Mouse (Mus musculus) hindbrain, embryonic 12.5 days (tissue): ENCODE measurements around the gene Cd3e. TPM values are rescaled to one million over a fixed set of nuclear protein-coding genes. Genes with fewer than 3 reads are reported as not detected.
"Not testable (repeated sequence)": the region's sequence is repeated elsewhere in the genome, so short reads cannot be mapped to it uniquely, and the experiment has no call there.

Experiments
- ATAC-seq: fragments of 200-750 bp; cut with Nextera tagmentation; 2 replicates; pipeline ENCODE4 v1.8.0; 2017; ENCODE audit warnings: moderate TSS enrichment; ENCODE audit not compliant: low FRiP score
- H3K27ac ChIP-seq: fragments of 300-500 bp; sonication (generic); 2 replicates; pipeline ENCODE4 v1.5.1; 2016; ENCODE audit warnings: mild to moderate bottlenecking
- H3K27me3 ChIP-seq: fragments of 300-500 bp; sonication (generic); 2 replicates; pipeline ENCODE4 v1.6.1; 2016; ENCODE audit warnings: mild to moderate bottlenecking
- H3K36me3 ChIP-seq: fragments of 300-500 bp; sonication (generic); 2 replicates; pipeline ENCODE4 v1.6.1; 2016; ENCODE audit warnings: mild to moderate bottlenecking
- H3K4me1 ChIP-seq: fragments of 300-500 bp; sonication (generic); 2 replicates; pipeline ENCODE4 v1.6.1; 2016
- H3K4me2 ChIP-seq: fragments of 300-500 bp; sonication (generic); replicated peaks from 2 replicates; pipeline ENCODE4 v1.6.1; 2016; ENCODE audit warnings: mild to moderate bottlenecking
- H3K4me3 ChIP-seq: fragments of 300-500 bp; sonication (generic); 2 replicates; pipeline ENCODE4 v1.5.1; 2016; ENCODE audit warnings: mild to moderate bottlenecking
- H3K9ac ChIP-seq: fragments of 300-500 bp; sonication (generic); 2 replicates; pipeline ENCODE4 v1.6.1; 2016; ENCODE audit warnings: mild to moderate bottlenecking, moderate library complexity
- H3K9me3 ChIP-seq: fragments of 300-500 bp; sonication (generic); replicated peaks from 2 replicates; pipeline ENCODE4 v1.6.1; 2016; ENCODE audit warnings: mild to moderate bottlenecking
- WGBS: fragments of 180-500 bp; shearing (Covaris S2); methylation state at CpG from one replicate; pipeline ENCODE4 v1.1.7; 2016; 5-methylcytosine and 5-hydroxymethylcytosine counted together
- polyA plus RNA-seq: library from polyadenylated mRNA; unstranded; fragments of >200 nt; fragmentation: Nextera tagmentation; extraction: Ambion mirVana; gene quantifications from 2 replicates; pipeline ENCODE4 v1.2.1, GENCODE M21; 2016

The Cd3e gene
- polyA plus RNA-seq, 1 experiment from 2014 or later: not detected

DNA sequence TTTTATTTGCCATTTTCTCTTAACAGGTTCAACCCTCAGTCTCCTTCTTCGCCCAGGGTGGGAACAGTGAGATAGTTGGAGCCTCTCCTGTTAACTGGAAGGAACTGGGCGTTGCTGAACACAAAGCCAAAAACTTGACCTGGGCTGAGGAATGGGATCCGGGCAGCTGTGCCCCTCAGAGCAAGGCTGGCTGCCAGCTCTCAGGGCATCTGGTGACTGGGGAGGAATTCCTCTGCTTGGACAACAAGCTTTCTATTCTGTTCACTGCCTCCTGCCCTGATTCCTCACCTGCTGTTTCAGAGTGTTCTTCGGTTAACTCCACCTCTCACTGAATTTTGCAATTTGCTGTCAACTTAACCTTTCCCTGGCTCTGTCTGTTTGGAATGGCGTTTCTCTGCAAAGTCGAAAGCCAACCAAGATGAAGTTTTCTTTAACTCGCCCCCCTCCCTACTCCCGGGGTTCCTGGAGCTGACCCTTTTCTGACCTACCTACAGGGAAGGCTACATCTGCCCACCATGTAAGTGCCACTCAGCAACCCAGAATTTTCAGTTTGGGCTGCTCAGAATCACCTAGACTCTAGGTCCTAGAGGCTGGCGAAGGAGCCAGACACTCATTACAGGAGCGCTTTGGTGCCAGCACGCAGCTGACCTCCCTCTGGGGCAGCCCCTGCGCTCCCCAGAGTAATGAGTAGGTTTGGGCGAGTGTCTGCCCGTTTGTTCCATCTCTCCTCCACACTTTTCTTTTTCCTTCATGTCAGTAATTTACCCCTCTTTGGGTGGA is 30.8 kb upstream of the Cd3e start:
- no peak for ATAC-seq
- Histone ChIP-seq H3K9ac (no peak overlapping the region), H3K27me3 (peaks cover 63% of the 10 kb centered on the region), H3K36me3 (no peaks in the 10 kb centered on the region), H3K4me1 (peaks cover 6% of the 10 kb centered on the region; the same call in 1 of the 2 replicates), H3K9me3 (no peaks in the 10 kb centered on the region), H3K4me3 (no peak overlapping the region), H3K27ac (no peak overlapping the region), H3K4me2 (peak overlapping the region; percentile 26; the same call in 1 of the 2 replicates)
- 15% methylated on average over 14 of the region's 14 CpGs for WGBS

DNA sequence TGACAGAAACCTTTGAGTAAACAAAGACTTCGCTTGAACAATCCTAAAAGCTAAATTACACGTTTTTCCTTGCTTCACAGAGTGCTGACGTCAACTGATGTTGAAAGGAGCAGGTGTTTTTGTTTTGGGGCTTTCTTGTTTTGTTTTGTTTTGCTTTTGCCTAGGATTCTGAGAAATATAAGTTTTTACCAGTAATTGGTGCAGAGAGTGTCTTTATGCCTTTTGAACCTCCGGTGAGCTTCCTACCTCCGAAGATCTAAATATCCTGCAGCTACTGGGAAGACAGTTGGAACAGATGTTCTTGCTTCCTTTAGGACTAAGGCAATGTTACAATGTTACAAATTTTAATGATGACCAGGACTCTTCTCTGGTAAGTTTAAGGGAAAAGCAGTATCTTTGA is 30.1 kb upstream of the Cd3e start, which contains the start of gene Mpzl2:
Gene Mpzl2, plus strand, starts transcription at position 301 of the 400 bp plus-strand sequence.
- Histone ChIP-seq H3K27me3 (peaks cover 62% of the 10 kb centered on the region), H3K4me2 (peak within 1 kb of the TSS; percentile 26; the same call in 1 of the 2 replicates), H3K9ac (no peak within 1 kb of the TSS), H3K36me3 (no peaks in the 10 kb centered on the region), H3K9me3 (no peaks in the 10 kb centered on the region), H3K4me3 (no peak within 1 kb of the TSS), H3K27ac (no peak within 1 kb of the TSS), H3K4me1 (peaks cover 6% of the 10 kb centered on the region; the same call in 1 of the 2 replicates)
- 66% methylated on average over 5 of the region's 5 CpGs for WGBS
- no peak for ATAC-seq

DNA sequence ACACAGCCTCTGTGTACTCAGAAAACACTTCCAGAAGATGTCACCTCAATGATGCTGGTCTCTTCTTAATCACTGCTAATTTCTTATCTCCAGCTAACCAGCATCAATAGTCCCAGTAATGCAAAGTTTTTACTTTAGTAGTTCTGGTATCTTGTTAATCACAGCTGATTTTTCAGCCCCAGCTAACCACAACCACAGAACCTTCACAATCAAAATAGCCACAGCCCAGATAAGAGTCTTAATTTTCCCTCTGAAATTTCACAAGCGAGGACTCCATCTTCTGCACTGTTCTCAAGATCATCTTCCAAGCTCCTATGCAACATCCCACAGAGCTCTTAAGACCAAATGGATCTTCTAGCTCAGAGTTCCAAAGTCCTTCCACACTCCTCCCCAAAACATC is 28.4 kb upstream of the Cd3e start:
- H3K36me3 ChIP-seq, H3K27ac ChIP-seq, H3K4me2 ChIP-seq, H3K4me1 ChIP-seq, H3K9ac ChIP-seq, ATAC-seq, H3K4me3 ChIP-seq, H3K9me3 ChIP-seq: not testable (repeated sequence)
- 88% methylated on average over 1 of the region's 1 CpGs for WGBS
- peaks cover 45% of the 10 kb centered on the region for H3K27me3 ChIP-seq

DNA sequence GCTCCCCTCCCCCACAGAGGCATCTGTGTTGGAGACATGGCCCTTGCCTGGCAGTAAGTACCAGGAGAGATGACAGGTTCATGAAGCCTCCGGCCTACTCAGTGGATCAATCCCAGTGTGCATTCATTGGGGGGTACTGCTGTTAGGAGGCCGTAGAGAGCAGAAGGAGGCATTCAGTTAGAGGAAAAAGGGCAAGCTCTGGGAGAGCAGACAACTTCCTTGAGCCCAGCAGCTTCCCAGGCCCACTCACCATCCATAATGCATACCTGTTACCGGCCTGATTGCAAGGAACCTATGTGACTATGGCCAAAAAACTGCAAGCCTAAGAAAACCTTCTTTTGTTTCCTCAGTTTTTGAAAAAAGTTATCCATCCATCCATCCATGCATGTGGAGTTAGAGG is 25.1 kb upstream of the Cd3e start:
- 81% methylated on average over 3 of the region's 3 CpGs for WGBS
- no peak for ATAC-seq
- H3K27me3 ChIP-seq: peaks cover 19% of the 10 kb centered on the region

DNA sequence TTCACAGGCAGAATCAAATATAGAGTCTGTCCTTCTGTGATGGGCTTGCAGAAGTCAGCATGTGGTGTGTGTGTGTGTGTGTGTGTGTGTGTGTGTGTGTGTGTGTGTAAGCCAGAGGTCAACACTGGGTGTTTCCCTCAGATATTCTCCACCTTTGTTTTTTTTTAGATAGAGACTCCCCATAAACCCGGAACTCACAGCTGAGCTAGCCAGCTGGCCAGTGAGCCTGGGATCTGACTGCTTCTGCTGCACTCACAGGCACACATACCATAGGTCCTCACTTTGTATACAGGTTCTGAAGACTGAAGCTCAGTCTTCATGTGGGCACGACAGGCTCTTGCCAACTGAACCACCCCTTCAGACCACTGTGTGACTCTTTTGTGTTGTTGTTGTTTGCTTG is 22.8 kb upstream of the Cd3e start:
- Histone ChIP-seq H3K9me3 (no peaks in the 10 kb centered on the region), H3K27me3 (peaks cover 5% of the 10 kb centered on the region; the same call in 1 of the 2 replicates), H3K4me3 (no peak overlapping the region), H3K4me2 (no peak overlapping the region), H3K36me3 (no peaks in the 10 kb centered on the region), H3K4me1 (no peaks in the 10 kb centered on the region), H3K9ac (no peak overlapping the region), H3K27ac (no peak overlapping the region)
- ATAC-seq: no peak
- WGBS: 73% methylated on average over 2 of the region's 2 CpGs

More for the DNA sequence above, 25.1 kb upstream of the Cd3e start:
- H3K9ac ChIP-seq: no peak overlapping the region
- no peak overlapping the region for H3K4me2 ChIP-seq
- no peak overlapping the region for H3K4me3 ChIP-seq
- H3K9me3 ChIP-seq: no peaks in the 10 kb centered on the region
- no peaks in the 10 kb centered on the region for H3K36me3 ChIP-seq
- H3K4me1 ChIP-seq: no peaks in the 10 kb centered on the region
- no peak overlapping the region for H3K27ac ChIP-seq

DNA sequence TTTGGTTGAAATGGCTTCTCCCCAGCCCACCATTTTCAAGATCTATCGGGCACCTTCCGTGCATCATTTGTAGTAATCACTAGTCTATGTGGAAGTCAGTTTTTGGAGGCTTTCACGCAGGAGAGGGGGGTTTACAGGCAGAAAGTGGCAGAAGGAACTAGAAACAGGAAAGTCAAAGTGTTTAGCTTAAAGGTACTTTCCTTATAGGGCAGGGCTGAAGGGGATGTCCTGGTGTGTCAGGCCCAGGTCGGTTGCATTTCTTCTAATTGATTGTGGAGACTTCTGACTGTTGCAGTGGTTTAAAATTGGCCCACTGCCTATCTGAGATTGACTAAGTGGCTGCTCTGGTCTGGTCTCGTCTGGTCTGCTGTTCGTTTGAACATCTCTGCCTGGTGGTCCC is 20.9 kb upstream of the Cd3e start:
- no peak overlapping the region for H3K9ac ChIP-seq
- H3K4me2 ChIP-seq: no peak overlapping the region
- H3K4me1 ChIP-seq: no peaks in the 10 kb centered on the region
- ATAC-seq: no peak
- H3K27me3 ChIP-seq: peaks cover 5% of the 10 kb centered on the region; the same call in 1 of the 2 replicates
- no peaks in the 10 kb centered on the region for H3K9me3 ChIP-seq
- H3K36me3 ChIP-seq: no peaks in the 10 kb centered on the region
- H3K27ac ChIP-seq: no peak overlapping the region
- no peak overlapping the region for H3K4me3 ChIP-seq
- WGBS: 74% methylated on average over 6 of the region's 6 CpGs

DNA sequence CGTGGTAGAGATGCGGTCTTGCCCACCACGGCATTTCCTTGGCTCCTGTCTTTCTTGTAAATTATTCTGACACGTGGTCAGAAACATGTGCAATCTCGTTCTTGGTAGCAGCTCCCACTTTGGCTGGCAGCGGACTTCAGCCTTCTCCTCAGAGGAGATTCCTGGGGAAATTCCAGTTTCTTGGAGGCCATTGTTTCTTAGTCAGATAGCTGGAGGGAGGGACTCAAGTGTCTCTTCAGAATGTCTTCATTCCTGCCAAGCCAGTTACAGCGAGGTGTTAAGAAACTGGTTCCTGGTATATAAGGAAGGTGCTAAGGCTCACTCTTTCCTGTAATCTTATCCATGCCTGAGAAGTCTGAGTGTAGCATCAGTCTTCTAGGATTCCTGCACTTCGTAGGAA is 17.9 kb upstream of the Cd3e start:
- WGBS: 80% methylated on average over 8 of the region's 8 CpGs
- Histone ChIP-seq H3K4me2 (no peak overlapping the region), H3K4me1 (no peaks in the 10 kb centered on the region), H3K27me3 (peaks cover 5% of the 10 kb centered on the region; the same call in 1 of the 2 replicates), H3K9me3 (no peaks in the 10 kb centered on the region), H3K36me3 (no peaks in the 10 kb centered on the region), H3K9ac (no peak overlapping the region), H3K27ac (no peak overlapping the region), H3K4me3 (no peak overlapping the region)
- no peak for ATAC-seq

DNA sequence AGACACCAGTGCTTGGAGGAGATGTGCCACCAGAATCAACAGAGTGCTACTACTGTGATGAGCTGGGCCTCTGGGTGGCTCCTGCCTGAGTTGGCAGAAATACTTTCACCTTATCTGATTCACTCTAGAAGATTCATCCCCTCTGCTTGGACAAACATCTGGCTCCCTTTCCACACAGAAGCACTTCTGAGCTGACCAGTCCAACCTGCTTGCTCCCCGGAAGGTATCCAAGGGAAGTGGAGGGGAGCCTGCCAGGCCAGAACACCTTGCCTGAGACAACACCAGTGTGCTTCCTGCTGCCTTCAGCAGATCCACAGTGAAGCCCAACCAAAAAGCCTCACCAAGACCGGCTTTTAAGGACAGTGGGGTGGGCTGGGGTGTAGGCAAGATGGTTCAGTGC is 14.8 kb upstream of the Cd3e start:
- Histone ChIP-seq H3K27ac (no peak overlapping the region), H3K9me3 (no peaks in the 10 kb centered on the region), H3K27me3 (no peaks in the 10 kb centered on the region), H3K9ac (no peak overlapping the region), H3K4me3 (no peak overlapping the region), H3K4me1 (no peaks in the 10 kb centered on the region), H3K36me3 (no peaks in the 10 kb centered on the region), H3K4me2 (no peak overlapping the region)
- 79% methylated on average over 2 of the region's 2 CpGs for WGBS
- ATAC-seq: no peak

DNA sequence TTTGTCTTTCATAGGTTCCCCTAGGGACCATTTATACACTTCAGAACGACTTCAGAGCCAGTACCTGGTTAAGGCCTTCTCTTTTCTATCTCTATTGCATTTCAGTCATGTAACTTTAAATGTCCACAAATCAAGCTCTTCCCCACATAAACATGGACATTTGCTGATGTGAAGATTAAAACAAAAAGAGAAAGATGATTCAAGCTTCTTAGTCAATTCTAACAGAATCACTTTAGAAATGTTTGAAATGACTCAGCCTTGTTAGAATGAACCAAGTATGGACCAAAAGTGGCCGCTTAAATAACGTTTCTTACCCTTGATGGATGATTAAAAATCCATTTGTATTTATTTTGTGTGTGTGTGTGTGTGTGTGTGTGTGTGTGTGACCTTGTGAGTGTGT is 14.2 kb upstream of the Cd3e start:
- 59% methylated on average over 3 of the region's 3 CpGs for WGBS
- Histone ChIP-seq H3K27ac (no peak overlapping the region), H3K27me3 (no peaks in the 10 kb centered on the region), H3K9me3 (no peaks in the 10 kb centered on the region), H3K36me3 (no peaks in the 10 kb centered on the region), H3K4me2 (no peak overlapping the region), H3K4me3 (no peak overlapping the region), H3K4me1 (no peaks in the 10 kb centered on the region), H3K9ac (no peak overlapping the region)
- no peak for ATAC-seq

DNA sequence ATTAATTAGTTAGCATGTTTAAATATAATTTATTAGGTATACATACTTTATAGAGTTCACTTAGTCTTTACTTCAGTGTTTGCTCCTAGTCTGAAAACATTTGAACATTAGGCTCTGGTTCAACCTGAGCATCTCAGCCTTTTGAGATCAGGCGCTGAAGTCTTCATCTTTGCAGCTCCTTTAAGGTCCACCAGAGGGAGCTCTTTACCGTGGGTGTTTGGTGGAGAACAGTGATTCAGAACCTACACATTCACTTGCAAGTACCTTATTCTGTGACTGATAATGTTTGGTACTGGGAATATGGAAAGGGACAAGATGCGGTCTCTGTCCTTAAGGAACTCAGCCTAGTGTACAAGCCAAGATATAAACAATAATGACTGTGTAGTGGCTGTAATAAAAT is 13.4 kb upstream of the Cd3e start:
- Histone ChIP-seq H3K4me2 (no peak overlapping the region), H3K9me3 (no peaks in the 10 kb centered on the region), H3K4me3 (no peak overlapping the region), H3K36me3 (no peaks in the 10 kb centered on the region), H3K9ac (no peak overlapping the region), H3K4me1 (no peaks in the 10 kb centered on the region), H3K27ac (no peak overlapping the region), H3K27me3 (no peaks in the 10 kb centered on the region)
- ATAC-seq: no peak
- WGBS: 20% methylated on average over 3 of the region's 3 CpGs

DNA sequence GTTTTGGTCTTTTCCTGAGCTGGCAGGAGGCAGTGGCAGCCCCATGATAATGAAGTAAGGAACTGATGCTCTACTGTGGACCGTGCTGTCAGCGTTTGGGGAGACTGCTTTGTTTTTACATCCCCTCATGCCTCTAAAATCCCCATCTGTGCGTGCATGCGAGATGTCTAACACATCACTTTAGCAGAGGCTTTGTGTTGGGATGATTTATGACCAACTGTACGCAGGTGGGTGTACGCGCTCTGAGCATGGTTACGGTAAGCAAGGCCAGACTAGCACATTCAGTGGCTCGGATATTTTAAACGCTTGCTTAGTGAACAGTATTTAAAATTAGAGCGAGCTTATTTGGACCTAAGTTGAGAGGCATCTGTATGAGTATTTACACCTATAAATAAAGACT is 8.6 kb upstream of the Cd3e start:
- ATAC-seq: no peak
- no peaks in the 10 kb centered on the region for H3K4me1 ChIP-seq
- no peak overlapping the region for H3K4me2 ChIP-seq
- no peaks in the 10 kb centered on the region for H3K9me3 ChIP-seq
- H3K4me3 ChIP-seq: no peak overlapping the region
- H3K27ac ChIP-seq: no peak overlapping the region
- no peak overlapping the region for H3K9ac ChIP-seq
- H3K27me3 ChIP-seq: no peaks in the 10 kb centered on the region; the same call in 1 of the 2 replicates
- no peaks in the 10 kb centered on the region for H3K36me3 ChIP-seq
- WGBS: 85% methylated on average over 11 of the region's 11 CpGs

DNA sequence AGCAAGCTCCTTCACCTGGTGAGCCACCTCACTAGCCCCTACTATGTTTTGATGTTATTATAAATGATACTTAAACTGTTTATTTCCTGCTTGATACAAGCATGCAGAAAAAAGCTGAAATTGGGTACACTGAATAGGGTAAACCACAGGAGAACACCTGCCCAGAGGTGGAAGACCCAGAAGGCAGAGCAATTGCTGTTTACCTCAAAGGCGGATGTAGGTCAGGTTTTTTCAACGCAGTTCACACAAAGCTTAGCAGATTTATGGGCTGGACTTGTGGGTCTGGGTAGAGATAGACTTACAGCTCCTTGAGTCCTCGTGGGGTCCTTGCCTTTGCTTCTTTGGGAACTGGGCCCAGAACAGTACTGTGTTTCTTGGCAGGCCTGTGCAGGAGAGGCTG is 6.4 kb upstream of the Cd3e start:
- no peaks in the 10 kb centered on the region for H3K9me3 ChIP-seq
- WGBS: 64% methylated on average over 3 of the region's 3 CpGs
- no peak for ATAC-seq

DNA sequence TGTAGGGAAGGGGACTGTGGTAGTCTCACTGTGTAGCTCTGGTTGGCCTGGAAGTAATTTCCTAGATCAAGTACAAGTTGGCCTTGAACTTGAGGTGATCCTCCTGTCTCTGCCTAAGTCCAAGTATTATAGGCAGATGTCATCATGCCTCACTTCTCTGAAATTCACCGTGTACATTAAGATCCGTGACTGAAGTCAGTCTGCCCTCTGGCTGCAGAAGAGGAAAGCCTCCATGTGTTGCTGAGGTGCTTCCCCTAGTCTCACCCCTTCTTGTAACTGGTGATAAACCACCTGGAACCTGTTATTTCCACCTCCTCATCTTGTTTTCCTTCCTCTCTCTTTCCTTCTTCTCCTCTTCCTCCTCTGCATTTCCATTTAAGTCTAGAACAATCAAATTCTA is 5.5 kb upstream of the Cd3e start:
- Histone ChIP-seq H3K4me1 (no peaks in the 10 kb centered on the region), H3K27ac (no peak overlapping the region), H3K36me3 (no peaks in the 10 kb centered on the region), H3K4me3 (no peak overlapping the region), H3K9me3 (no peaks in the 10 kb centered on the region), H3K27me3 (no peaks in the 10 kb centered on the region; the same call in none of the 2 replicates), H3K9ac (no peak overlapping the region), H3K4me2 (no peak overlapping the region)
- ATAC-seq: no peak
- 45% methylated on average over 2 of the region's 2 CpGs for WGBS

More for the DNA sequence above, 6.4 kb upstream of the Cd3e start:
- H3K4me2 ChIP-seq: no peak overlapping the region
- no peak overlapping the region for H3K9ac ChIP-seq
- no peaks in the 10 kb centered on the region for H3K4me1 ChIP-seq
- no peaks in the 10 kb centered on the region for H3K36me3 ChIP-seq
- no peaks in the 10 kb centered on the region; the same call in none of the 2 replicates for H3K27me3 ChIP-seq
- no peak overlapping the region for H3K27ac ChIP-seq
- H3K4me3 ChIP-seq: no peak overlapping the region
